Mouse (Mus musculus): Measurements from ENCODE around the gene Gm17364. TPM values are rescaled to one million over a fixed set of nuclear protein-coding genes. Genes with fewer than 3 reads are reported as not detected.
A peak's percentile ranks its signal among the peaks of the same experiment; 100 is the strongest.

Gene Gm17364
- not detected in 2 replicates for polyA plus RNA-seq (2012; rRNA removed)

- no peak within 1 kb of the TSS for H3K4me3 ChIP-seq (ENCODE audit: extremely low read depth, insufficient read depth, insufficient read length)
- WGBS, result 91% methylated on average over 10 of the region's 10 CpGs
- no peak for TF ChIP-seq POLR2A (IDR thresholded peaks at IDR 0.05; ENCODE audit: low read depth, low read length)
- no peak for TF ChIP-seq CTCF (IDR thresholded peaks at IDR 0.05; ENCODE audit: extremely low read depth, insufficient read depth, insufficient read length, insufficient replicate concordance)
- no peaks in the 10 kb centered on the region for H3K36me3 ChIP-seq (ENCODE audit: control insufficient read depth, insufficient read depth, low read length)
- no peak for DNase-seq (ENCODE audit: low read depth in 1 of 2, low spot score in 2 of 2)
- no peaks in the 10 kb centered on the region for H3K27me3 ChIP-seq (ENCODE audit: control insufficient read depth, insufficient read depth, low read length)
- no peaks in the 10 kb centered on the region for H3K4me1 ChIP-seq (ENCODE audit: control insufficient read depth, insufficient read depth, insufficient read length)
- H3K27ac ChIP-seq (ENCODE audit: insufficient read depth, low read length), result no peak within 1 kb of the TSS
These were observed at the start of gene Gm17364 for GRCm38 (mm10) chr13:41273927-41274650. Gene Gm17364, minus strand, starts transcription at chr13:41273977.

GRCm38 (mm10) chr13:41321433-41321832, 47.7 kb upstream of the Gm17364 start:
- DNase-seq (ENCODE audit: low read depth in 1 of 2, low spot score in 2 of 2), result no peak
- Histone ChIP-seq H3K4me1 (ENCODE audit: control insufficient read depth, insufficient read depth, insufficient read length) (no peaks in the 10 kb centered on the region), H3K27me3 (ENCODE audit: control insufficient read depth, insufficient read depth, low read length) (no peaks in the 10 kb centered on the region), H3K27ac (ENCODE audit: insufficient read depth, low read length) (no peak overlapping the region), H3K36me3 (ENCODE audit: control insufficient read depth, insufficient read depth, low read length) (peaks cover 25% of the 10 kb centered on the region), H3K4me3 (ENCODE audit: extremely low read depth, insufficient read depth, insufficient read length) (no peak overlapping the region)
- TF ChIP-seq CTCF (IDR thresholded peaks at IDR 0.05; ENCODE audit: extremely low read depth, insufficient read depth, insufficient read length, insufficient replicate concordance) (no peak), POLR2A (IDR thresholded peaks at IDR 0.05; ENCODE audit: low read depth, low read length) (no peak)
- 76% methylated on average over 3 of the region's 3 CpGs for WGBS

GRCm38 (mm10) chr13:41320749-41321148, 47.0 kb upstream of the Gm17364 start:
- no peak for DNase-seq (ENCODE audit: low read depth in 1 of 2, low spot score in 2 of 2)
- H3K27ac ChIP-seq (ENCODE audit: insufficient read depth, low read length), result no peak overlapping the region
- H3K36me3 ChIP-seq (ENCODE audit: control insufficient read depth, insufficient read depth, low read length), result peaks cover 31% of the 10 kb centered on the region
- no peaks in the 10 kb centered on the region for H3K4me1 ChIP-seq (ENCODE audit: control insufficient read depth, insufficient read depth, insufficient read length)
- no peak overlapping the region for H3K4me3 ChIP-seq (ENCODE audit: extremely low read depth, insufficient read depth, insufficient read length)
- no peaks in the 10 kb centered on the region for H3K27me3 ChIP-seq (ENCODE audit: control insufficient read depth, insufficient read depth, low read length)
- no peak for TF ChIP-seq CTCF (IDR thresholded peaks at IDR 0.05; ENCODE audit: extremely low read depth, insufficient read depth, insufficient read length, insufficient replicate concordance)
- TF ChIP-seq POLR2A (IDR thresholded peaks at IDR 0.05; ENCODE audit: low read depth, low read length), result no peak
- 93% methylated on average over 5 of the region's 5 CpGs for WGBS

GRCm38 (mm10) chr13:41302716-41303115, 28.9 kb upstream of the Gm17364 start:
- Histone ChIP-seq H3K4me3 (ENCODE audit: extremely low read depth, insufficient read depth, insufficient read length) (no peak overlapping the region), H3K36me3 (ENCODE audit: control insufficient read depth, insufficient read depth, low read length) (no peaks in the 10 kb centered on the region), H3K27me3 (ENCODE audit: control insufficient read depth, insufficient read depth, low read length) (no peaks in the 10 kb centered on the region), H3K4me1 (ENCODE audit: control insufficient read depth, insufficient read depth, insufficient read length) (no peaks in the 10 kb centered on the region), H3K27ac (ENCODE audit: insufficient read depth, low read length) (no peak overlapping the region)
- peak; percentile 59 to 77 for DNase-seq (ENCODE audit: low read depth in 1 of 2, low spot score in 2 of 2)
- 58% methylated on average over 10 of the region's 10 CpGs for WGBS
- TF ChIP-seq CTCF (IDR thresholded peaks at IDR 0.05; ENCODE audit: extremely low read depth, insufficient read depth, insufficient read length, insufficient replicate concordance) (peak; percentile 87; the same call in 1 of the 2 replicates), POLR2A (IDR thresholded peaks at IDR 0.05; ENCODE audit: low read depth, low read length) (no peak)

GRCm38 (mm10) chr13:41300037-41300436, 26.3 kb upstream of the Gm17364 start:
- WGBS, result 69% methylated on average over 4 of the region's 4 CpGs
- no peak overlapping the region for H3K27ac ChIP-seq (ENCODE audit: insufficient read depth, low read length)
- no peaks in the 10 kb centered on the region for H3K4me1 ChIP-seq (ENCODE audit: control insufficient read depth, insufficient read depth, insufficient read length)
- H3K36me3 ChIP-seq (ENCODE audit: control insufficient read depth, insufficient read depth, low read length), result no peaks in the 10 kb centered on the region
- H3K27me3 ChIP-seq (ENCODE audit: control insufficient read depth, insufficient read depth, low read length), result no peaks in the 10 kb centered on the region
- DNase-seq (ENCODE audit: low read depth in 1 of 2, low spot score in 2 of 2), result no peak
- H3K4me3 ChIP-seq (ENCODE audit: extremely low read depth, insufficient read depth, insufficient read length), result no peak overlapping the region
- TF ChIP-seq POLR2A (IDR thresholded peaks at IDR 0.05; ENCODE audit: low read depth, low read length), result no peak
- TF ChIP-seq CTCF (IDR thresholded peaks at IDR 0.05; ENCODE audit: extremely low read depth, insufficient read depth, insufficient read length, insufficient replicate concordance), result no peak

GRCm38 (mm10) chr13:41298996-41299395, 25.2 kb upstream of the Gm17364 start:
- H3K4me1 ChIP-seq (ENCODE audit: control insufficient read depth, insufficient read depth, insufficient read length), result no peaks in the 10 kb centered on the region
- TF ChIP-seq POLR2A (IDR thresholded peaks at IDR 0.05; ENCODE audit: low read depth, low read length) (no peak), CTCF (IDR thresholded peaks at IDR 0.05; ENCODE audit: extremely low read depth, insufficient read depth, insufficient read length, insufficient replicate concordance) (no peak)
- no peaks in the 10 kb centered on the region for H3K27me3 ChIP-seq (ENCODE audit: control insufficient read depth, insufficient read depth, low read length)
- H3K4me3 ChIP-seq (ENCODE audit: extremely low read depth, insufficient read depth, insufficient read length), result no peak overlapping the region
- DNase-seq (ENCODE audit: low read depth in 1 of 2, low spot score in 2 of 2), result no peak
- H3K36me3 ChIP-seq (ENCODE audit: control insufficient read depth, insufficient read depth, low read length), result no peaks in the 10 kb centered on the region
- 78% methylated on average over 5 of the region's 5 CpGs for WGBS
- H3K27ac ChIP-seq (ENCODE audit: insufficient read depth, low read length), result no peak overlapping the region

GRCm38 (mm10) chr13:41298533-41298932, 24.8 kb upstream of the Gm17364 start:
- no peaks in the 10 kb centered on the region for H3K36me3 ChIP-seq (ENCODE audit: control insufficient read depth, insufficient read depth, low read length)
- H3K27me3 ChIP-seq (ENCODE audit: control insufficient read depth, insufficient read depth, low read length), result no peaks in the 10 kb centered on the region
- 41% methylated on average over 2 of the region's 2 CpGs for WGBS
- no peaks in the 10 kb centered on the region for H3K4me1 ChIP-seq (ENCODE audit: control insufficient read depth, insufficient read depth, insufficient read length)
- H3K27ac ChIP-seq (ENCODE audit: insufficient read depth, low read length), result no peak overlapping the region
- H3K4me3 ChIP-seq (ENCODE audit: extremely low read depth, insufficient read depth, insufficient read length), result no peak overlapping the region
- TF ChIP-seq CTCF (IDR thresholded peaks at IDR 0.05; ENCODE audit: extremely low read depth, insufficient read depth, insufficient read length, insufficient replicate concordance) (no peak), POLR2A (IDR thresholded peaks at IDR 0.05; ENCODE audit: low read depth, low read length) (no peak)
- no peak for DNase-seq (ENCODE audit: low read depth in 1 of 2, low spot score in 2 of 2)

All from spleen, adult 2 months (tissue).